Mouse (Mus musculus): Measurements from ENCODE around the gene Cacna2d4. TPM values are rescaled to one million over a fixed set of nuclear protein-coding genes. Genes with fewer than 3 reads are reported as not detected.
A peak's percentile ranks its signal among the peaks of the same experiment; 100 is the strongest.

The Cacna2d4 gene
- total and polyA plus RNA-seq, 2 experiments from 2014 or later: 0.48 to 0.62 TPM

GRCm38 (mm10) chr6:119196382-119197305 lies 39.7 kb upstream of the Cacna2d4 start, which contains the start of gene Cacna1c:
Cacna1c (minus strand) TSS chr6:119196418.
- Histone ChIP-seq H3K4me2 (ENCODE audit: low read depth) (no peak within 1 kb of the TSS), H3K27me3 (ENCODE audit: insufficient read depth, low read length) (no peaks in the 10 kb centered on the region), H3K9me3 (ENCODE audit: low read length) (no peaks in the 10 kb centered on the region), H3K36me3 (ENCODE audit: insufficient read depth) (peaks cover 30% of the 10 kb centered on the region), H3K27ac (ENCODE audit: low read depth, low read length) (no peak within 1 kb of the TSS), H3K4me1 (ENCODE audit: insufficient read depth) (peaks cover 5% of the 10 kb centered on the region; the same call in 1 of the 2 replicates), H3K4me3 (ENCODE audit: low read depth, low read length) (no peak within 1 kb of the TSS), H3K9ac (no peak within 1 kb of the TSS)
- ATAC-seq (no peak), DNase-seq (no peak)
- TF ChIP-seq CTCF (IDR thresholded peaks at IDR 0.05; ENCODE audit: low read depth): no peak
- 60% methylated on average over 17 of the region's 17 CpGs for WGBS

GRCm38 (mm10) chr6:119198534-119199273 lies 37.6 kb upstream of the Cacna2d4 start:
- H3K4me2 ChIP-seq (ENCODE audit: low read depth): no peak overlapping the region
- peak overlapping the region; percentile 50 for H3K27ac ChIP-seq (ENCODE audit: low read depth, low read length)
- ATAC-seq: peak; percentile 91
- no peak overlapping the region for H3K9ac ChIP-seq
- WGBS: 15% methylated on average over 15 of the region's 15 CpGs
- TF ChIP-seq CTCF (IDR thresholded peaks at IDR 0.05; ENCODE audit: low read depth): no peak
- H3K27me3 ChIP-seq (ENCODE audit: insufficient read depth, low read length): no peaks in the 10 kb centered on the region
- no peak overlapping the region for H3K4me3 ChIP-seq (ENCODE audit: low read depth, low read length)
- peaks cover 5% of the 10 kb centered on the region; the same call in 1 of the 2 replicates for H3K4me1 ChIP-seq (ENCODE audit: insufficient read depth)
- peak; percentile 75 for DNase-seq
- H3K36me3 ChIP-seq (ENCODE audit: insufficient read depth): peaks cover 21% of the 10 kb centered on the region
- H3K9me3 ChIP-seq (ENCODE audit: low read length): no peaks in the 10 kb centered on the region

GRCm38 (mm10) chr6:119199274-119199879 lies 36.9 kb upstream of the Cacna2d4 start:
- Histone ChIP-seq H3K9me3 (ENCODE audit: low read length) (no peaks in the 10 kb centered on the region), H3K9ac (no peak overlapping the region), H3K4me3 (ENCODE audit: low read depth, low read length) (no peak overlapping the region), H3K4me2 (ENCODE audit: low read depth) (no peak overlapping the region), H3K4me1 (ENCODE audit: insufficient read depth) (peaks cover 5% of the 10 kb centered on the region; the same call in 1 of the 2 replicates), H3K36me3 (ENCODE audit: insufficient read depth) (peaks cover 14% of the 10 kb centered on the region), H3K27ac (ENCODE audit: low read depth, low read length) (0 out of 2 replicates have a peak overlapping the region, but pooled peaks have one; percentile 15), H3K27me3 (ENCODE audit: insufficient read depth, low read length) (no peaks in the 10 kb centered on the region)
- no peak for ATAC-seq
- 29% methylated on average over 8 of the region's 8 CpGs for WGBS
- DNase-seq: no peak
- TF ChIP-seq CTCF (IDR thresholded peaks at IDR 0.05; ENCODE audit: low read depth): no peak

GRCm38 (mm10) chr6:119200362-119200761 lies 36.0 kb upstream of the Cacna2d4 start:
- no peak overlapping the region for H3K27ac ChIP-seq (ENCODE audit: low read depth, low read length)
- DNase-seq (no peak), ATAC-seq (no peak)
- TF ChIP-seq CTCF (IDR thresholded peaks at IDR 0.05; ENCODE audit: low read depth): no peak
- 74% methylated on average over 5 of the region's 5 CpGs for WGBS
- no peak overlapping the region for H3K4me2 ChIP-seq (ENCODE audit: low read depth)
- no peaks in the 10 kb centered on the region for H3K27me3 ChIP-seq (ENCODE audit: insufficient read depth, low read length)
- peaks cover 5% of the 10 kb centered on the region; the same call in 1 of the 2 replicates for H3K4me1 ChIP-seq (ENCODE audit: insufficient read depth)
- no peaks in the 10 kb centered on the region for H3K9me3 ChIP-seq (ENCODE audit: low read length)
- peaks cover 14% of the 10 kb centered on the region for H3K36me3 ChIP-seq (ENCODE audit: insufficient read depth)
- no peak overlapping the region for H3K4me3 ChIP-seq (ENCODE audit: low read depth, low read length)
- H3K9ac ChIP-seq: no peak overlapping the region

- no peak overlapping the region for H3K9ac ChIP-seq
- peaks cover 14% of the 10 kb centered on the region for H3K36me3 ChIP-seq (ENCODE audit: insufficient read depth)
- no peaks in the 10 kb centered on the region for H3K27me3 ChIP-seq (ENCODE audit: insufficient read depth, low read length)
- H3K9me3 ChIP-seq (ENCODE audit: low read length): no peaks in the 10 kb centered on the region
- TF ChIP-seq CTCF (IDR thresholded peaks at IDR 0.05; ENCODE audit: low read depth): no peak
- H3K4me3 ChIP-seq (ENCODE audit: low read depth, low read length): no peak overlapping the region
- no peak for ATAC-seq
- no peak overlapping the region for H3K27ac ChIP-seq (ENCODE audit: low read depth, low read length)
- no peak overlapping the region for H3K4me2 ChIP-seq (ENCODE audit: low read depth)
- H3K4me1 ChIP-seq (ENCODE audit: insufficient read depth): peaks cover 5% of the 10 kb centered on the region; the same call in 1 of the 2 replicates
- DNase-seq: no peak
- WGBS: 94% methylated on average over 4 of the region's 4 CpGs
These were observed 34.8 kb upstream of the Cacna2d4 start for GRCm38 (mm10) chr6:119201575-119201974.

- no peaks in the 10 kb centered on the region for H3K9me3 ChIP-seq (ENCODE audit: low read length)
- H3K27me3 ChIP-seq (ENCODE audit: insufficient read depth, low read length): no peaks in the 10 kb centered on the region
- H3K4me2 ChIP-seq (ENCODE audit: low read depth): no peak overlapping the region
- 91% methylated on average over 7 of the region's 7 CpGs for WGBS
- ATAC-seq (no peak), DNase-seq (no peak)
- TF ChIP-seq CTCF (IDR thresholded peaks at IDR 0.05; ENCODE audit: low read depth): no peak
- H3K27ac ChIP-seq (ENCODE audit: low read depth, low read length): no peak overlapping the region
- no peak overlapping the region for H3K9ac ChIP-seq
- H3K4me1 ChIP-seq (ENCODE audit: insufficient read depth): no peaks in the 10 kb centered on the region
- no peak overlapping the region for H3K4me3 ChIP-seq (ENCODE audit: low read depth, low read length)
- H3K36me3 ChIP-seq (ENCODE audit: insufficient read depth): peaks cover 14% of the 10 kb centered on the region
These were observed 32.0 kb upstream of the Cacna2d4 start for GRCm38 (mm10) chr6:119204286-119204685.

Measured in forebrain, postnatal 0 days (tissue).